Mouse (Mus musculus): ENCODE measurements around the gene Grid1. TPM values are rescaled to one million over a fixed set of nuclear protein-coding genes. Genes with fewer than 3 reads are reported as not detected.

Grid1 gene
- polyA plus RNA-seq, 1 experiment from 2014 or later = 0.92 TPM

DNA sequence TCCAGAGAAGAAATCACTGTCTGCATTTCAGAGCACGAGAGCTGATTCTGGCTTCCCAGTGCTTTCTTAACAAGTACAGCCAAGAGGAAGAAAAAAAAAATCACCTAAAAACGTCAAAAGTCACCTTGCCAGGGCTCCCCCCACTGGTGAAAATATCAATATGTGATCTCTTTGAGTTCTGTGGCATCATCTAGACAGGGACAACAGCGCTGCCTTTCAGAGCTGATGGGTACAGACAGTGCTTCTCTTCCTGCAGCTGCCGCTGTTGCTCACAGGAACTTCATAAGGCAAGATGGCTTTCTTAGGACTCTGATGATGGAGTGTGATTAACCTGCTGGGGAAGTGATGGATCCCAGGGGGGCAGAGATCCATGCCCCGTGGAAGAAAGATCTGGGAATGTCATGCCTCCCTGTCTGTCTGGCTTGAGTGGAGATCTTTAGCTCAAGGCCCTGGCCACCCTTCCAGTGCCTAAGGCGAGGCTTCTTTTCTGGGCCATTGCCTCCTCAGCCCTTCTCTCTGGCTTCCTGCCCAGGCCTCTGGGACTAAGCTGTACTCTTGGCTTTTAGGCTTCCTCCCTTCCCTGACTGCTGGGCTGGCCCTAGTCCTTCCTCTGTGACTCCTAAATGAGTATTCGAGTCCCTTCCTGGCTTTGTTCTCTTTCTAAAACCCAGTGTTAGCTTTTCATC is 538.4 kb downstream of the Grid1 start:
- Histone ChIP-seq H3K4me2 (ENCODE audit: low read depth, low read length) (no peak overlapping the region), H3K27ac (ENCODE audit: low read length) (no peak overlapping the region)

DNA sequence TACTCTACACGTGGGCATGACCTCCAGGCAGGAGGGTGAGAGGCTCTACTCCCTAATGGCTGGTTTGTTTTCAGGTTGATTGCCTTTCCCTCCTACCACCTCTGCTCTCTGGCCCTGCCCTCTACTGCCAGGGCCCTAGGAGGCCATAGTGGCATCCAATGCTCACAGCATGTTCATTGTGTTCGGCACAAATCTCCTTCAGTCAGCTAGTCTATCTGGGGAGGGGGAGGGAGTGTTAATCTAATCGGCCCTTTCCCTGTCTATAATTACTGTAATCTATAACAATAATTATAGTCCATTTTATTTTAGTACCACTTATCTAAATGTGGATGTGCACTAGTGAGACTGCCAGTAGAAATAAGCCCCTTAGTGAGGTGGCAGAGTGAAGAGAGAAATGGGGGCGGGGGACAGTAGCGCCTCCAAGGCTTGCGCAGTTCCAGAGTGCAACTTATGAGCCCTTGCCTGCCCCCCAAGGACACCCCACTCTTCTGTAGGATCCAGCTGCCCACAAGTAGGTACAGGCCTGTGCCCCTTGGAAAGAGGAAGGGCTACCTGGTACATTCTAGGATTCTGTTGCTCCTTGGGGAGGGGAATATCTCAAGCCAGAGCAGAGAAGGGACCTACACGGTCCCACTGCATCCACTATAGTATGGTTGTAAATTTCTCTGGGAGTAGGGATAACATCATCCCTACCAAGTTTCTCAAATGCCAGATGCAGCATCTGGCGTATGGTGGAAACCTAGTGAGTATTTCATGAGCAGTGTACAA is 545.5 kb downstream of the Grid1 start:
- Histone ChIP-seq H3K4me3 (replicated peaks; ENCODE audit: low read length) (no peak overlapping the region), H3K27me3 (ENCODE audit: control insufficient read depth, insufficient read depth, low read length) (no peaks in the 10 kb centered on the region), H3K4me1 (ENCODE audit: control insufficient read depth, insufficient read depth, low read length) (no peaks in the 10 kb centered on the region), H3K27ac (ENCODE audit: low read length) (no peak overlapping the region), H3K9me3 (replicated peaks; ENCODE audit: control insufficient read depth, low read length) (no peaks in the 10 kb centered on the region), H3K36me3 (ENCODE audit: control insufficient read depth, insufficient read depth, low read length) (no peaks in the 10 kb centered on the region), H3K9ac (ENCODE audit: low read length) (no peak overlapping the region), H3K4me2 (ENCODE audit: low read depth, low read length) (no peak overlapping the region)
- ATAC-seq (ENCODE audit: insufficient read depth, low FRiP score) = no peak
- WGBS = 82% methylated on average over 8 of the region's 8 CpGs

More for the DNA sequence above, 538.4 kb downstream of the Grid1 start:
- ATAC-seq (ENCODE audit: insufficient read depth, low FRiP score) = no peak
- H3K36me3 ChIP-seq (ENCODE audit: control insufficient read depth, insufficient read depth, low read length) = no peaks in the 10 kb centered on the region
- H3K4me1 ChIP-seq (ENCODE audit: control insufficient read depth, insufficient read depth, low read length) = no peaks in the 10 kb centered on the region
- H3K9me3 ChIP-seq (replicated peaks; ENCODE audit: control insufficient read depth, low read length) = no peaks in the 10 kb centered on the region
- no peaks in the 10 kb centered on the region for H3K27me3 ChIP-seq (ENCODE audit: control insufficient read depth, insufficient read depth, low read length)
- 40% methylated on average over 7 of the region's 7 CpGs for WGBS
- no peak overlapping the region for H3K4me3 ChIP-seq (replicated peaks; ENCODE audit: low read length)
- no peak overlapping the region for H3K9ac ChIP-seq (ENCODE audit: low read length)

DNA sequence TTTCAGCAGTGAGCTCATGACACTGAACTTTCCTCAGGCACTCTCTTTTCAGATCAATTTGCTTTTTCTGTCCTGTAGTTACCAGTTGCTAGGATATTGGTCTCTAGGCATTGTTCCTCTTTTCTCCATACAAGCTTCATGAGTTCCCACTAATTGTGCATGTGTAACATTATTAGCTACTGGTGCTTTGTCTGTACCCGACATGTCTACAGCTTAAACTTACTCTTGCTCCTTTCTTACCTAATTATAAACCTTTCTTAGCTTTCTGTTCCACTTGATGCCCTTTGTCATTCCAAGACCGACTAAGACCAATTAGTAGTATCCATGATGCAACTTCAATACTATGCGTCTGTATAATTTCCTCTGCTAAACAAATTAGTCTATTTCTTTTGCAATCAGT is 554.5 kb downstream of the Grid1 start:
- no peak overlapping the region for H3K27ac ChIP-seq (ENCODE audit: low read length)
- H3K9ac ChIP-seq (ENCODE audit: low read length) = no peak overlapping the region
- H3K27me3 ChIP-seq (ENCODE audit: control insufficient read depth, insufficient read depth, low read length) = no peaks in the 10 kb centered on the region
- no peak overlapping the region for H3K4me3 ChIP-seq (replicated peaks; ENCODE audit: low read length)
- H3K36me3 ChIP-seq (ENCODE audit: control insufficient read depth, insufficient read depth, low read length) = no peaks in the 10 kb centered on the region
- WGBS = 87% methylated on average over 3 of the region's 3 CpGs
- no peaks in the 10 kb centered on the region for H3K4me1 ChIP-seq (ENCODE audit: control insufficient read depth, insufficient read depth, low read length)
- ATAC-seq (ENCODE audit: insufficient read depth, low FRiP score) = no peak
- H3K9me3 ChIP-seq (replicated peaks; ENCODE audit: control insufficient read depth, low read length) = no peaks in the 10 kb centered on the region
- no peak overlapping the region for H3K4me2 ChIP-seq (ENCODE audit: low read depth, low read length)

DNA sequence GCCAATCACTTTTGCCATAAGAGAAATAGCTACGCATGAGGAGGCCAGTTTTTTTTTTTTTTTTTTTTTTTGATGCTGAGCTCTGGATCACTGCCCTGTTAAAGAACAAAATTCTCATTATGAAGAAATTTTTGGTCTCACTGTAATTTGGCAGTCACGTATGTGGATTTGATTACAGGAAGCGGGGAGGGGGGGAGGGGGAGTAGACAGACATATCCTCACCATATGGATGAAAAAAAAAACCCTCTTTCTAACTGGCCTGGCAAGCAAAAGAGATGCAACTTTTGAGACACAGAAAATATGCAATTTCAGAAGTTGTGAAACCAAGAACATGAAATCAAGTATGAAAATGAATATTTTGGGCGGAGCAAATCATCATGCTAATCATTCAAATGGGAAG is 573.7 kb downstream of the Grid1 start:
- H3K4me2 ChIP-seq (ENCODE audit: low read depth, low read length) = no peak overlapping the region

DNA sequence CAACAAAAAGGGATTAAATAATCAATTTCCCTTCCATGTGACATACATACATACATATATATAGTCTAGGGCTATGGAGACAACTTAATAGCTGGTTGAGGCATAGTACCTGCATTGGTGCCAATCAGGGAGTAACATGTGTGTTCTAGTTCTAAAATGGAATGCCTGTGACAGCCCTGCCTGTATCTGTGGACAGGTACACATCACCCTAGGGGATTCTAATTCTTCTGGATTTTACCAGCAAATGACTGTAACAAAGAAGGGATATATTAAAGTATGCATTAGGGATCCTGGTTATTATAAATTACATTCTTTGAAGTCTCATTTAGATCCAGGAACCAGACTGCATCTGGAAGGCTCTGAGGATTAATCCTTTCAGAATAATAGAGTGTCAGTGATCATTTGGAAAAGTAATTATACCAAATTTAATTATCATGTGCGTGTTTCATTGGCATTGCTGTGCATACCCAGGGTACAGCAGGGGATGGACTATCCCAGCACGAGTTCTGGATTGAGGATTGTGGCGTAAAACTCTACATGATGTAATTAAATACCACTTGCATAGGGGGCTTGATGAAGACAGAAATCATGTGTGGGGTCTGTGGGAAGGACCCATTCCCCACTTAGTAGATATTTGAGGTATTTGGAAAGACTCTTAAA is 584.5 kb downstream of the Grid1 start:
- WGBS = 69% methylated on average over 3 of the region's 3 CpGs
- Histone ChIP-seq H3K9me3 (replicated peaks; ENCODE audit: control insufficient read depth, low read length) (no peaks in the 10 kb centered on the region), H3K36me3 (ENCODE audit: control insufficient read depth, insufficient read depth, low read length) (no peaks in the 10 kb centered on the region), H3K4me3 (replicated peaks; ENCODE audit: low read length) (no peak overlapping the region), H3K27ac (ENCODE audit: low read length) (no peak overlapping the region), H3K27me3 (ENCODE audit: control insufficient read depth, insufficient read depth, low read length) (no peaks in the 10 kb centered on the region), H3K9ac (ENCODE audit: low read length) (no peak overlapping the region), H3K4me1 (ENCODE audit: control insufficient read depth, insufficient read depth, low read length) (no peaks in the 10 kb centered on the region), H3K4me2 (ENCODE audit: low read depth, low read length) (no peak overlapping the region)
- no peak for ATAC-seq (ENCODE audit: insufficient read depth, low FRiP score)

More for the DNA sequence above, 573.7 kb downstream of the Grid1 start:
- H3K27ac ChIP-seq (ENCODE audit: low read length) = no peak overlapping the region
- H3K27me3 ChIP-seq (ENCODE audit: control insufficient read depth, insufficient read depth, low read length) = no peaks in the 10 kb centered on the region
- 69% methylated on average over 4 of the region's 4 CpGs for WGBS
- H3K9me3 ChIP-seq (replicated peaks; ENCODE audit: control insufficient read depth, low read length) = no peaks in the 10 kb centered on the region
- H3K4me1 ChIP-seq (ENCODE audit: control insufficient read depth, insufficient read depth, low read length) = no peaks in the 10 kb centered on the region
- H3K9ac ChIP-seq (ENCODE audit: low read length) = no peak overlapping the region
- no peak overlapping the region for H3K4me3 ChIP-seq (replicated peaks; ENCODE audit: low read length)
- no peaks in the 10 kb centered on the region for H3K36me3 ChIP-seq (ENCODE audit: control insufficient read depth, insufficient read depth, low read length)
- no peak for ATAC-seq (ENCODE audit: insufficient read depth, low FRiP score)

DNA sequence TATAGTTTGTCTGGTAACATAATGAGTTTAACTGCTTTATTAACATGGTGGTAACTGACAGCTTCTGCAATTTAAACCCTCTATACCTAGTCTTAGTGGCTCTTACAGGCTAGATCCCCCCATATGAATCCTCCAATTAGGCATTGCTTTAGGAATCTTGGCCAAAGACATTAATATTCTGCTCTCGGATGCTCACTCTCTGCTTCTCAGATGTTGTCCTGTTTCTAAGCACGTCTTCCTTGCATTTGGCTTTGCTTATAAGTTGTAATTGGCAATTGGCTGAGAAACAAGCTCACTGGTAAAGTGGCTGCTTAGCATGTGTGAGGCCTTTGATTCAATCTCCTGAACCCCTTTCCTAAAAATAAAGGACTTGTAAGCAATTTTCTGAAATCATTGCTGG is 610.4 kb downstream of the Grid1 start:
- Histone ChIP-seq H3K27me3 (ENCODE audit: control insufficient read depth, insufficient read depth, low read length) (no peaks in the 10 kb centered on the region), H3K4me2 (ENCODE audit: low read depth, low read length) (no peak overlapping the region), H3K36me3 (ENCODE audit: control insufficient read depth, insufficient read depth, low read length) (no peaks in the 10 kb centered on the region), H3K27ac (ENCODE audit: low read length) (no peak overlapping the region), H3K9me3 (replicated peaks; ENCODE audit: control insufficient read depth, low read length) (no peaks in the 10 kb centered on the region), H3K9ac (ENCODE audit: low read length) (no peak overlapping the region), H3K4me1 (ENCODE audit: control insufficient read depth, insufficient read depth, low read length) (no peaks in the 10 kb centered on the region), H3K4me3 (replicated peaks; ENCODE audit: low read length) (no peak overlapping the region)
- ATAC-seq (ENCODE audit: insufficient read depth, low FRiP score) = no peak
- 76% methylated on average over 2 of the region's 2 CpGs for WGBS

DNA sequence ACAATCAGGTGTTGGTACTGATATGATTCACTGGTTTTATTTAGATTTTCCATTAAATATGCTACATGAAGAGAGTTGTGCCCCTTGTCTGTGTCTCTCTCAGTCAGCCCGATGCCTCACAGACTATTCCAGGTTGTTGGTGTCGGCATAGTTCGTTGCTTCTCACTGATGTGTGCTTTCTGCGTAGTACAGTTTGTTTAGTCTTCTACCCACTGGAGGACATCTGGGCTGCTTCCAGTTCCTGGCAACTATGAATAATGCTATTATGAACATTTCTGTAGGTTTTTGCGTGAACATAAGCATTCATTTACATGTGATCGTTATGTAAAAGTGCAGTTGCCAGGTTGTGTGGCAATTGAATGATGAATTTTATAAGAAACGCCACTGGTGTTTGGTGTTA is 633.8 kb downstream of the Grid1 start:
- Histone ChIP-seq H3K4me3 (replicated peaks; ENCODE audit: low read length) (no peak overlapping the region), H3K27ac (ENCODE audit: low read length) (no peak overlapping the region), H3K4me2 (ENCODE audit: low read depth, low read length) (no peak overlapping the region), H3K9me3 (replicated peaks; ENCODE audit: control insufficient read depth, low read length) (no peaks in the 10 kb centered on the region), H3K4me1 (ENCODE audit: control insufficient read depth, insufficient read depth, low read length) (no peaks in the 10 kb centered on the region), H3K36me3 (ENCODE audit: control insufficient read depth, insufficient read depth, low read length) (no peaks in the 10 kb centered on the region), H3K27me3 (ENCODE audit: control insufficient read depth, insufficient read depth, low read length) (no peaks in the 10 kb centered on the region), H3K9ac (ENCODE audit: low read length) (no peak overlapping the region)
- WGBS = 82% methylated on average over 7 of the region's 7 CpGs
- ATAC-seq (ENCODE audit: insufficient read depth, low FRiP score) = no peak

DNA sequence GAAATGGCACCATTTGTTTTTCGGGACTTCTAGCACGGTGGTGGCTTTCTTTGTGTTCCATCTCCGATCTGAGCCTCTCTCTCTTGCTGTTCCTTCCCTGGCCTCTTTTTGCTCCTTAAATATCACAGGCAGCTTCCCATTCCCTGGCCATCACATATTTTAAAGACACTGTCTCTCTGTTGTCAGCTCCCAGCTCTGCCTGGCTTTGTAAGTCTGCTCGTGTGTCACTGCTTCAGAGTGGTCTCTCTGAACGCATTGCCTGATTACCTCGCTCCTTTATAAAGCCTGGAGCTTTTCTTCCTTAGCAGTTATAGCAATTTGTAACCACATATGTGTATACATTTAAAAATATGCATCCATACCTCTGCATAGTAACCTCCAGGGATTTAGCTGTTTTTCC is 648.3 kb downstream of the Grid1 start:
- Histone ChIP-seq H3K4me3 (replicated peaks; ENCODE audit: low read length) (no peak overlapping the region), H3K4me2 (ENCODE audit: low read depth, low read length) (no peak overlapping the region), H3K27me3 (ENCODE audit: control insufficient read depth, insufficient read depth, low read length) (no peaks in the 10 kb centered on the region), H3K9ac (ENCODE audit: low read length) (no peak overlapping the region), H3K36me3 (ENCODE audit: control insufficient read depth, insufficient read depth, low read length) (no peaks in the 10 kb centered on the region), H3K27ac (ENCODE audit: low read length) (no peak overlapping the region), H3K4me1 (ENCODE audit: control insufficient read depth, insufficient read depth, low read length) (no peaks in the 10 kb centered on the region), H3K9me3 (replicated peaks; ENCODE audit: control insufficient read depth, low read length) (no peaks in the 10 kb centered on the region)
- ATAC-seq (ENCODE audit: insufficient read depth, low FRiP score) = no peak
- WGBS = 70% methylated on average over 6 of the region's 6 CpGs

DNA sequence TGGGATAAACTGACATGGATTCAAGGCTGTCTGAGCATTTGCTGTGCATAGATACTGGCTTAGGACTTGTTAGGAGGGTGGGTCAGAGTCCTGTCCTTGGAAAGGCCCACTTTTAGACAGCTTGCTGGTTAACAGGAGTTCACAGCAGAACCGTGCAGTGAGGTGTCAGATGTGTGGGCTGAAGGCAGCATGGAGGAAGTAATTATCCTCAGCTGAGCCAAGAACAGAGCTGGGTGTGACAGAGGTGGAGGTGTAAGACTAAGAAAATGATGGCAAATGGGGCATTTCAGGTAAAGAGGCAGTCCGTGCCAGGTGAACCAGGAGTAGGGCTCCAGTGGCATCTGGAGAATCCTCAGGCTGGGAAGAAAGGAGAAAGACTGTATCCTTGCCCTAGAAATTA is 666.1 kb downstream of the Grid1 start:
- WGBS = 79% methylated on average over 2 of the region's 2 CpGs
- no peaks in the 10 kb centered on the region for H3K27me3 ChIP-seq (ENCODE audit: control insufficient read depth, insufficient read depth, low read length)
- ATAC-seq (ENCODE audit: insufficient read depth, low FRiP score) = no peak

More for the DNA sequence above, 666.1 kb downstream of the Grid1 start:
- Histone ChIP-seq H3K9ac (ENCODE audit: low read length) (no peak overlapping the region), H3K4me2 (ENCODE audit: low read depth, low read length) (no peak overlapping the region), H3K4me1 (ENCODE audit: control insufficient read depth, insufficient read depth, low read length) (no peaks in the 10 kb centered on the region), H3K9me3 (replicated peaks; ENCODE audit: control insufficient read depth, low read length) (no peaks in the 10 kb centered on the region), H3K4me3 (replicated peaks; ENCODE audit: low read length) (no peak overlapping the region), H3K27ac (ENCODE audit: low read length) (no peak overlapping the region), H3K36me3 (ENCODE audit: control insufficient read depth, insufficient read depth, low read length) (no peaks in the 10 kb centered on the region)

Data from stomach, embryonic 16.5 days (tissue).